Mouse (Mus musculus): ENCODE results near the gene D330020A13Rik. TPM values are rescaled to one million over a fixed set of nuclear protein-coding genes. Genes with fewer than 3 reads are reported as not detected.

The D330020A13Rik gene
- total RNA-seq, 2 experiments from 2014 or later = 0.40 TPM; not detected in 1

GRCm38 (mm10) chr6:120301137-120301536, 7.0 kb downstream of the D330020A13Rik start:
- DNase-seq = peak; percentile 55 to 66

- peak in 1 of 2 experiments; percentile 7 for DNase-seq
Measured at GRCm38 (mm10) chr6:120302755-120303316, 8.7 kb downstream of the D330020A13Rik start.

- no peak for DNase-seq
Measured at GRCm38 (mm10) chr6:120306859-120307594, 12.9 kb downstream of the D330020A13Rik start.

GRCm38 (mm10) chr6:120309338-120309737, 15.2 kb downstream of the D330020A13Rik start:
- DNase-seq = no peak

GRCm38 (mm10) chr6:120309787-120310186, 15.6 kb downstream of the D330020A13Rik start:
- no peak for DNase-seq

GRCm38 (mm10) chr6:120312443-120312842, 18.3 kb downstream of the D330020A13Rik start:
- DNase-seq = no peak

GRCm38 (mm10) chr6:120318303-120318940, 24.3 kb downstream of the D330020A13Rik start:
- DNase-seq = no peak

- no peak for DNase-seq
Measured at GRCm38 (mm10) chr6:120319129-120319528, 25.0 kb downstream of the D330020A13Rik start.

- DNase-seq = no peak
Measured at GRCm38 (mm10) chr6:120320369-120320768, 26.2 kb downstream of the D330020A13Rik start.

GRCm38 (mm10) chr6:120324295-120324927, 30.2 kb downstream of the D330020A13Rik start:
- peak; percentile 59 to 83 for DNase-seq

GRCm38 (mm10) chr6:120332351-120332750, 38.2 kb downstream of the D330020A13Rik start:
- no peak for DNase-seq

GRCm38 (mm10) chr6:120343992-120344391, 49.8 kb downstream of the D330020A13Rik start:
- DNase-seq = no peak

Other genes starting within 250 kb of the D330020A13Rik start
- gene Ninj2, start 201.0 kb upstream of the D330020A13Rik start, total RNA-seq (2021) = not detected
- 1 to 10 TPM; 7.4 to 8.9 TPM for gene B4galnt3, start 195 bp downstream of the D330020A13Rik start, total RNA-seq (2021)
- gene Kdm5a, start 69.8 kb downstream of the D330020A13Rik start, total RNA-seq (2021) = 10 to 100 TPM; 41.4 to 55.7 TPM
- gene Ccdc77, start 70.0 kb downstream of the D330020A13Rik start, total RNA-seq (2021) = 1 to 10 TPM; 5.6 to 6.7 TPM
- gene Il17ra, start 168.9 kb downstream of the D330020A13Rik start, total RNA-seq (2021) = 10 to 100 TPM in 1 of 2 experiments, 1 to 10 TPM in 1; 9.7 to 13.1 TPM
- under 1 TPM in 1 of 2 experiments, not detected in 1; 0.13 TPM for gene Tmem121b, start 199.4 kb downstream of the D330020A13Rik start, total RNA-seq (2021)
- 10 to 100 TPM; 25.3 to 32.1 TPM for gene Hdhd5, start 237.0 kb downstream of the D330020A13Rik start, total RNA-seq (2021)

Measured in adrenal gland, postnatal 36 days (tissue).